Mouse (Mus musculus): ENCODE data around the gene Capn9. TPM values are rescaled to one million over a fixed set of nuclear protein-coding genes. Genes with fewer than 3 reads are reported as not detected.
A peak's percentile ranks its signal among the peaks of the same experiment; 100 is the strongest.

Gene Capn9
- polyA plus RNA-seq, 1 experiment, result not detected

- 90% methylated on average over 28 of the region's 28 CpGs for WGBS
- Histone ChIP-seq H3K27ac (ENCODE audit: control insufficient read depth, insufficient read depth, low read depth, low read length, poor library complexity) (no peak overlapping the region), H3K4me3 (replicated peaks; ENCODE audit: control insufficient read depth, low read depth, low read length) (no peak overlapping the region), H3K4me1 (ENCODE audit: control insufficient read depth, insufficient read depth, low read length) (peaks cover 2% of the 10 kb centered on the region; the same call in 1 of the 2 replicates)
- no peak for TF ChIP-seq POLR2A (IDR thresholded peaks at IDR 0.05; ENCODE audit: borderline replicate concordance, control insufficient read depth, low read depth, low read length)
These were observed 77.9 kb downstream of the Capn9 start for GRCm38 (mm10) chr8:124653568-124654475.

DNA sequence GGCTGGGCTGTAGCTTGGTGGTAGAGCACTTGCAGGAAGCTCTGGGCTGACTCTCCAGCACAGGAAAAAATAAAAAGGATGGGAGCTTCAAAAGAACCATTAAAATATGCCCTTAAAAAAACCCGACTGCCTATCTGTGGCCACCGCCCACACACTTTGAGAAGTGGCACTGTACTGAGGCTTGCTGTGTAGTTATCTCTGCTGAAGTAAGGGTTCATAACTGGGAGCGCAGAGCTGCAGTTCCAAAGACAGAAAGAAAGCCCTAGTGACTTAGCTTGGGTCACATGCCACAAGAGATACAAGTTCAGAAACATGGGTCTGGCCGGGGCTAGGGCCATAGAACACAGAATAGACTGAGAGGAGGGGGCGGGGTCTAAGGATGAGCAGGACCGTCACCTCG lies 82.0 kb downstream of the Capn9 start:
- H3K27ac ChIP-seq (ENCODE audit: control insufficient read depth, insufficient read depth, low read depth, low read length, poor library complexity), result peak overlapping the region; percentile 82
- TF ChIP-seq POLR2A (IDR thresholded peaks at IDR 0.05; ENCODE audit: borderline replicate concordance, control insufficient read depth, low read depth, low read length), result no peak
- no peak for TF ChIP-seq CTCF (IDR thresholded peaks at IDR 0.05; ENCODE audit: control insufficient read depth, insufficient read depth, low read length)

DNA sequence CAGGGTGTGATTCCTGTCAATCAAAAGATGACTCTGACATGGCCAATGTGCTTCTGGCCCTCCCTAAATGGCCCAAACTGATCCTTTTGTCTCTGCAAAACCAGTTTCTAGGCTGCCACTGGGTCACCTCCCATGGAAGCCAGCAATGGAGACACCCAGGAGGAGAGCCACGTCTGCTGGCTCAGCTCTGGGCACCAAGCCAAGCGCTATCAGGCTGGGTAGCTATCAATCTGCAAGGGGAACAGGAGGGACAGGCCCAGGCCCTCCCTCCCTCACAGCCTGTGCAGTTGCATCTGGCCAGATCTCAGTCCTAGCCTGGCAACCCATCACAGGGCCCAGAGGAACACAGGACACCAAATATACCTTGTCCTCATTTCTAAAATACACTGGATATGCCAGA lies 82.5 kb downstream of the Capn9 start:
- Histone ChIP-seq H3K4me1 (ENCODE audit: control insufficient read depth, insufficient read depth, low read length) (peaks cover 2% of the 10 kb centered on the region; the same call in 1 of the 2 replicates), H3K4me3 (replicated peaks; ENCODE audit: control insufficient read depth, low read depth, low read length) (no peak overlapping the region), H3K27ac (ENCODE audit: control insufficient read depth, insufficient read depth, low read depth, low read length, poor library complexity) (peak overlapping the region; percentile 73)
- 29% methylated on average over 2 of the region's 2 CpGs for WGBS
- no peak for TF ChIP-seq POLR2A (IDR thresholded peaks at IDR 0.05; ENCODE audit: borderline replicate concordance, control insufficient read depth, low read depth, low read length)
- no peak for TF ChIP-seq CTCF (IDR thresholded peaks at IDR 0.05; ENCODE audit: control insufficient read depth, insufficient read depth, low read length)

More for the DNA sequence above, 82.0 kb downstream of the Capn9 start:
- Histone ChIP-seq H3K4me1 (ENCODE audit: control insufficient read depth, insufficient read depth, low read length) (peaks cover 2% of the 10 kb centered on the region; the same call in 1 of the 2 replicates), H3K4me3 (replicated peaks; ENCODE audit: control insufficient read depth, low read depth, low read length) (no peak overlapping the region)
- 67% methylated on average over 7 of the region's 7 CpGs for WGBS

DNA sequence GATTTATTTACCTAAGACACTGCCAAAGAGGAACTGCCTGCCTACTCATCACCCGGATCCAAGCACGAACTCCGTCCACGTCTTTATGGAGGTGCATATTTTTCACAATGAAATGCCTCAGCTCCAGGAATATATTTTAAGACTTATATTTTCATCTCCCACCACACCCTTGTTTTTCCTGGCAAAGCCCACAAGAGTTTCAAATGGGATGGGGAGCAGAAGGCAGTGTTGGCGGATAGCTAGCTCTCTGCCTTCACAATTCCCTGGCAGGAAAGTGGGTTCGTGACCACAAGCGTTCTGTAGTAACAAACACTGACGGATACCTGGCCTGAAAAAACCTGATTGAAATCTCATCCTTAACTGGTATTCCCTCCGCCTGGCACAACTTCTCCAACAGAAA lies 85.9 kb downstream of the Capn9 start:
- peak overlapping the region; percentile 73 for H3K4me3 ChIP-seq (replicated peaks; ENCODE audit: control insufficient read depth, low read depth, low read length)
- 57% methylated on average over 9 of the region's 9 CpGs for WGBS
- TF ChIP-seq CTCF (IDR thresholded peaks at IDR 0.05; ENCODE audit: control insufficient read depth, insufficient read depth, low read length), result no peak
- no peak for TF ChIP-seq POLR2A (IDR thresholded peaks at IDR 0.05; ENCODE audit: borderline replicate concordance, control insufficient read depth, low read depth, low read length)
- H3K27ac ChIP-seq (ENCODE audit: control insufficient read depth, insufficient read depth, low read depth, low read length, poor library complexity), result no peak overlapping the region
- H3K4me1 ChIP-seq (ENCODE audit: control insufficient read depth, insufficient read depth, low read length), result peaks cover 2% of the 10 kb centered on the region; the same call in 1 of the 2 replicates

DNA sequence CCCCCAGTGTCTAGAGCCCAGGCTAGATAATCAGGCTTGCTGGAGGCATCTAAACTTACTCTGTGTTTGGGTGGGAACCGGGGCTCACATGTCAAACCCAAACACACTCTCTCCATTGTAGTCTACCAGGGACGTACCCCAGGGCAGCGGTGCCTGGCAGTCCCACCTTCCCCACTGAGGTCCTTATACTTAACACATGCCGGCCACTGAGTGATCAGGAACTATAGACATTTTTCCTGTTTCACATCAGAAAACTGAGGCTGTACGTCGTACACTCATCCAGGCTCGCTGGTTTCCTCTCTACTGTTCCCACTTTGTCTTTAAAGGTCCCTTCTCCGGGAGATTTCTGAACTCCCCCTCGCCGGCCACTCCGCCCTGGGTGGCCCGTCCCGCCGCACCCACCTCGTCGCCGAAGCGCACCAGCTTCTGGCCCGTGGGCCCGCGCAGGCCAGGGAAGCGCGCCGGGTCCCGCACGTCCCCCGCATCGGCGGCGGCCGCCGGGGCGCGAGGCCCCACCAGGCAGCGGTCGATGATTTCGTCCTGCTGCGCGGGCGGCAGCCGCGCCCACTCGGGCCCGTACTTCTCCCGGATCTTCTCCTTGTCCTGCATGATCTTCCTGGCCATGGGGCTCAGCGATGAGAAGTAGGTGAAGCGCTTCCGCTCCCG lies 86.7 kb downstream of the Capn9 start:
- peak overlapping the region; percentile 13 for H3K27ac ChIP-seq (ENCODE audit: control insufficient read depth, insufficient read depth, low read depth, low read length, poor library complexity)
- no peak for TF ChIP-seq CTCF (IDR thresholded peaks at IDR 0.05; ENCODE audit: control insufficient read depth, insufficient read depth, low read length)
- TF ChIP-seq POLR2A (IDR thresholded peaks at IDR 0.05; ENCODE audit: borderline replicate concordance, control insufficient read depth, low read depth, low read length), result no peak
- no peaks in the 10 kb centered on the region for H3K4me1 ChIP-seq (ENCODE audit: control insufficient read depth, insufficient read depth, low read length)
- H3K4me3 ChIP-seq (replicated peaks; ENCODE audit: control insufficient read depth, low read depth, low read length), result peak overlapping the region; percentile 73
- WGBS, result under 1% methylated on average over 49 of the region's 49 CpGs

DNA sequence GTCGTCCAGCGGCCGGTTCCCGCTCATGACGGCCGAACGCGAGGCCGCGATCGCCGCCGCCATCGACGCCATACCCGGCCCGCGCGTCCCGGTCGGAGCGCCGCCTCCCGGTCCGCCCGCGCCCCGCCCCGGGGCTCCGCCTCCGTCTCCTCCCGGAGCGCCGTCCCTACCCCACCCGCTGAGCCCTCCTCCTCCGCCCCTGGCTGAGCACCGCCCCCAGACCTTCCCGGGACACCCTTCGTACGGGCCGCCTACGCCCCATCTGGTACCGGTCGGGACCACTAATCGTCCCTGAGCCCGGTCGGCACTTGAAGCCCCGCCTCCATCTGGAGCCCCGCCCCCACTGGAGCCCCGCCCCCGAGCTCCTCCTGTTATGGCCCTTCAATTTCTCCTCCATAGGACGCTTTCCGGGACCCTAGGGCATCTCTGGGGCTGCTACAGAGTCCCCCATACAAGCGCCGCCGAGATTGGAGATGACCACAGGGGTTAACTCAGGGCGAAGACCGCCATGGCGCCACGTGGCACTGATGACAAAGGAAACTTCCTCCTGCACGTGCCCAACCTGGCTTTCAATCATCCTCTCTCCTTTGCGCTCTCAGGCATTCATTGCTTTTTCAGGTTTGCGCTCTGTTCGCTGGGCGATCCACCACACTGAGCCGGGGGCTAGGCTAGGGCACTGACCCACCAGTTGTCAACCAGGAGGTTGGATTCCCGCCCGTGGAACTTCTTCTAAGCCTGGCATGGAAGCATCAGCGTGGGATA lies 87.4 kb downstream of the Capn9 start, which contains the start of gene 2310022B05Rik:
2310022B05Rik (minus strand) TSS at position 258 of the 762 bp plus-strand sequence.
- peak within 1 kb of the TSS; percentile 13 for H3K27ac ChIP-seq (ENCODE audit: control insufficient read depth, insufficient read depth, low read depth, low read length, poor library complexity)
- H3K4me3 ChIP-seq (replicated peaks; ENCODE audit: control insufficient read depth, low read depth, low read length), result peak within 1 kb of the TSS; percentile 73
- peak; percentile 68; the same call in 1 of the 2 replicates for TF ChIP-seq POLR2A (IDR thresholded peaks at IDR 0.05; ENCODE audit: borderline replicate concordance, control insufficient read depth, low read depth, low read length)
- TF ChIP-seq CTCF (IDR thresholded peaks at IDR 0.05; ENCODE audit: control insufficient read depth, insufficient read depth, low read length), result no peak
- 3% methylated on average over 65 of the region's 69 CpGs for whole genome bisulfite sequencing
- no peaks in the 10 kb centered on the region for H3K4me1 ChIP-seq (ENCODE audit: control insufficient read depth, insufficient read depth, low read length)

DNA sequence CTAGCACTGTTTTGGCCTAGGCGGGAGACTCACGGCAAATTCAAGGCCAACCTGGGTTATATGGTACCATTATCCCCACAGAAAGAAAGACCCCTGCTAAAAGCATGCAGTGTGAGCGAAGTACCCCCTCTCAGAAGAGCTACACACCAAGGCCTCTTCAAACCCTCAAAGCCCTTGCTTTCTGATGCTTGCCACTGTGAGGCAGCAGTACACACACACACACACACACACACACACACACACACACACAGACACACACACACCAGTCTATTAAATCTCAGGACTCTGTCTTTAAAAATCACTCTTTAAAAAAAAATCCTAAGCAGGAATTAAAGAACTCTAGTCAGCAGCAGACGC lies 87.9 kb downstream of the Capn9 start:
- H3K27ac ChIP-seq (ENCODE audit: control insufficient read depth, insufficient read depth, low read depth, low read length, poor library complexity), result no peak overlapping the region
- WGBS, result 66% methylated on average over 4 of the region's 4 CpGs
- TF ChIP-seq CTCF (IDR thresholded peaks at IDR 0.05; ENCODE audit: control insufficient read depth, insufficient read depth, low read length), result no peak
- no peak for TF ChIP-seq POLR2A (IDR thresholded peaks at IDR 0.05; ENCODE audit: borderline replicate concordance, control insufficient read depth, low read depth, low read length)
- H3K4me3 ChIP-seq (replicated peaks; ENCODE audit: control insufficient read depth, low read depth, low read length), result no peak overlapping the region
- no peaks in the 10 kb centered on the region for H3K4me1 ChIP-seq (ENCODE audit: control insufficient read depth, insufficient read depth, low read length)

DNA sequence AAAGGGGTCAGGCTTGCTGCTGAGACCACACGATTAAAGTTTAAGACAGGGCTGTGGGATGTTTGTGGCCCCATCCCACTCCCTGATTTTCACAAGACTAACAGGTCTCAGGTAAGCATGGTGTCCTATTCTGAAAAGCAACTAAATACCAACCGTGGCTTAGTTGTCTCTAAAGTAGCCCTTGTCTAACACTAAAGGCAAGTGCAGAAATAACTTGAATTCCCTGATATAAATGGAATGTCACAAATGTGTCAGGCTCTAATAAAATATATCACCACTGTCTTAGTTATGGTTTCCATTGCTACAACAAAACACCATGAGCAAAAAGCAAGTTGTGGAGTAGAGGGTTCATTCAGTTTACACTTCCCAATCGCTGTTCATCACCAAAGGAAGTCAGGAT lies 88.5 kb downstream of the Capn9 start:
- Histone ChIP-seq H3K27ac (ENCODE audit: control insufficient read depth, insufficient read depth, low read depth, low read length, poor library complexity) (no peak overlapping the region), H3K4me3 (replicated peaks; ENCODE audit: control insufficient read depth, low read depth, low read length) (no peak overlapping the region), H3K4me1 (ENCODE audit: control insufficient read depth, insufficient read depth, low read length) (no peaks in the 10 kb centered on the region)
- TF ChIP-seq POLR2A (IDR thresholded peaks at IDR 0.05; ENCODE audit: borderline replicate concordance, control insufficient read depth, low read depth, low read length) (no peak), CTCF (IDR thresholded peaks at IDR 0.05; ENCODE audit: control insufficient read depth, insufficient read depth, low read length) (no peak)
- WGBS, result 84% methylated on average over 3 of the region's 3 CpGs

Other genes starting within 250 kb of the Capn9 start
- gene Pgbd5, start 136.5 kb upstream of the Capn9 start, polyA plus RNA-seq (2011; ENCODE audit: insufficient read depth, insufficient read length, low replicate concordance, missing spikeins), result not detected in 2 replicates
- 6.1 and 12.1 TPM in 2 replicates for gene Cog2, start 55.3 kb upstream of the Capn9 start, polyA plus RNA-seq (2011; ENCODE audit: insufficient read depth, insufficient read length, low replicate concordance, missing spikeins)
- 7.9 and 11.4 TPM in 2 replicates for gene Agt, start 6.4 kb upstream of the Capn9 start, polyA plus RNA-seq (2011; ENCODE audit: insufficient read depth, insufficient read length, low replicate concordance, missing spikeins)
- gene 2310022B05Rik, start 87.3 kb downstream of the Capn9 start, polyA plus RNA-seq (2011; ENCODE audit: insufficient read depth, insufficient read length, low replicate concordance, missing spikeins), result 11.0 and 16.7 TPM in 2 replicates
- 16.9 and 26.4 TPM in 2 replicates for gene Ttc13, start 145.9 kb downstream of the Capn9 start, polyA plus RNA-seq (2011; ENCODE audit: insufficient read depth, insufficient read length, low replicate concordance, missing spikeins)
- gene Arv1, start 146.0 kb downstream of the Capn9 start, polyA plus RNA-seq (2011; ENCODE audit: insufficient read depth, insufficient read length, low replicate concordance, missing spikeins), result 2.4 and 7.7 TPM in 2 replicates
- gene Fam89a, start 175.7 kb downstream of the Capn9 start, polyA plus RNA-seq (2011; ENCODE audit: insufficient read depth, insufficient read length, low replicate concordance, missing spikeins), result not detected in 2 replicates
- gene Trim67, start 217.0 kb downstream of the Capn9 start, polyA plus RNA-seq (2011; ENCODE audit: insufficient read depth, insufficient read length, low replicate concordance, missing spikeins), result not detected in 2 replicates